18 mouse cellular contexts compared by ENCODE assay signal in genomic region chr2:173060450-173060849, GRCm38 (mm10). TPM values are rescaled to one million over a fixed set of nuclear protein-coding genes. Genes with fewer than 3 reads are reported as not detected.
A peak's percentile ranks its signal among the peaks of the same experiment; 100 is the strongest.
DNase-seq lines count a peak whose midpoint lies in the region; ATAC-seq lines count a peak whose summit lies in the region.
"Had no signal": no experiment of that assay in that cellular context is flagged by ENCODE, and none has a peak within 500 bp of the region (broad histone marks: within the 10 kb centered on the region; RNA-seq: fewer than 3 reads in every experiment).

No protein-coding gene starts in this region.

- 0 out of 2 replicates have a peak, but pooled peaks have one; percentile 5 for ATAC-seq in embryonic facial prominence, embryonic 11.5 days (replicated peaks; ENCODE audit: insufficient number of reproducible peaks, low FRiP score, low TSS enrichment, low read depth)
- ATAC-seq in heart, embryonic 13.5 days (ENCODE audit: extremely low read depth, insufficient number of reproducible peaks, low FRiP score, low TSS enrichment), result no peak
- ATAC-seq: intestine, embryonic 16.5 days had no signal

- WGBS in embryonic facial prominence, embryonic 11.5 days, result 85% methylated on average over 9 of the region's 9 CpGs
- WGBS in embryonic facial prominence, embryonic 10.5 days, result 85% methylated on average over 9 of the region's 9 CpGs
- WGBS in heart, embryonic 13.5 days, result 39% methylated on average over 9 of the region's 9 CpGs

- intact Hi-C loops in heart, postnatal 36 days (cut with DNase I), result no loop called here

- H3K36me3 ChIP-seq in embryonic facial prominence, embryonic 11.5 days (replicated peaks; ENCODE audit: control insufficient read depth, insufficient read depth, low read depth, low read length), result no peaks in the 10 kb centered on the region
- no peaks in the 10 kb centered on the region for H3K36me3 ChIP-seq in embryonic facial prominence, embryonic 10.5 days (replicated peaks)
- H3K36me3 ChIP-seq in heart, embryonic 13.5 days, result no peaks in the 10 kb centered on the region
- H3K36me3 ChIP-seq: forebrain, embryonic 12.5 days; neural tube, embryonic 13.5 days had no signal

- no peak for DNase-seq in embryonic facial prominence, embryonic 11.5 days (ENCODE audit: low spot score)
- DNase-seq in embryonic facial prominence, embryonic 10.5 days (ENCODE audit: low spot score), result no peak
- no peak for DNase-seq in heart, postnatal 36 days
- DNase-seq in spleen, postnatal 4 days (ENCODE audit: low spot score in 2 of 2), result peak; percentile 19 to 65
- no peak for DNase-seq in spleen, adult 12 weeks (ENCODE audit: low spot score)
- peak; percentile 55 for DNase-seq in induced T-regulatory cell, adult 2 months (ENCODE audit: low read depth)
- DNase-seq in ovary, adult 18-20 months (ENCODE audit: low spot score), result no peak
- DNase-seq: cerebellum, adult 9-11 months; lung, postnatal 14 days; right cerebral cortex, postnatal 14 days had no signal

- H3K4me1 ChIP-seq in embryonic facial prominence, embryonic 11.5 days (ENCODE audit: control insufficient read depth, insufficient read depth, low read length), result peaks cover 3% of the 10 kb centered on the region; the same call in 1 of the 2 replicates
- peaks cover 48% of the 10 kb centered on the region for H3K4me1 ChIP-seq in embryonic facial prominence, embryonic 10.5 days
- peaks cover 62% of the 10 kb centered on the region for H3K4me1 ChIP-seq in heart, embryonic 13.5 days
- H3K4me1 ChIP-seq: neural tube, embryonic 13.5 days had no signal

- no peak overlapping the region for H3K4me3 ChIP-seq in embryonic facial prominence, embryonic 11.5 days (ENCODE audit: low read depth, low read length)
- no peak overlapping the region for H3K4me3 ChIP-seq in embryonic facial prominence, embryonic 10.5 days
- H3K4me3 ChIP-seq in heart, embryonic 13.5 days, result no peak overlapping the region
- H3K4me3 ChIP-seq: forebrain, embryonic 12.5 days; neural tube, embryonic 13.5 days had no signal

- no peak overlapping the region for H3K27ac ChIP-seq in embryonic facial prominence, embryonic 11.5 days (replicated peaks; ENCODE audit: low read depth, low read length)
- H3K27ac ChIP-seq in embryonic facial prominence, embryonic 10.5 days (replicated peaks), result no peak overlapping the region; the same call in 1 of the 2 replicates
- H3K27ac ChIP-seq in heart, embryonic 13.5 days (replicated peaks), result peak overlapping the region; percentile 83
- H3K27ac ChIP-seq: forebrain, embryonic 12.5 days; hindbrain, embryonic 14.5 days; neural tube, embryonic 13.5 days had no signal

- no peaks in the 10 kb centered on the region for H3K27me3 ChIP-seq in embryonic facial prominence, embryonic 11.5 days (ENCODE audit: control insufficient read depth, insufficient read depth, low read length)
- H3K27me3 ChIP-seq in embryonic facial prominence, embryonic 10.5 days (replicated peaks; ENCODE audit: low read depth, poor library complexity, severe bottlenecking), result no peaks in the 10 kb centered on the region
- H3K27me3 ChIP-seq in heart, embryonic 13.5 days (replicated peaks), result no peaks in the 10 kb centered on the region
- H3K27me3 ChIP-seq: forebrain, embryonic 12.5 days; neural tube, embryonic 13.5 days had no signal

- H3K9ac ChIP-seq in embryonic facial prominence, embryonic 11.5 days (replicated peaks; ENCODE audit: low read length), result no peak overlapping the region
- H3K9ac ChIP-seq in heart, embryonic 13.5 days, result 0 out of 2 replicates have a peak overlapping the region, but pooled peaks have one; percentile 19
- H3K9ac ChIP-seq: forebrain, embryonic 12.5 days; hindbrain, embryonic 14.5 days; neural tube, embryonic 13.5 days had no signal

- no peaks in the 10 kb centered on the region for H3K9me3 ChIP-seq in embryonic facial prominence, embryonic 11.5 days (replicated peaks; ENCODE audit: control insufficient read depth, low read length)
- no peaks in the 10 kb centered on the region for H3K9me3 ChIP-seq in embryonic facial prominence, embryonic 10.5 days
- no peaks in the 10 kb centered on the region for H3K9me3 ChIP-seq in heart, embryonic 13.5 days
- H3K9me3 ChIP-seq: forebrain, embryonic 12.5 days; neural tube, embryonic 13.5 days had no signal

- no peak overlapping the region for H3K4me2 ChIP-seq in embryonic facial prominence, embryonic 11.5 days (ENCODE audit: low read depth, low read length)
- no peak overlapping the region for H3K4me2 ChIP-seq in heart, embryonic 13.5 days
- H3K4me2 ChIP-seq: forebrain, embryonic 12.5 days; hindbrain, embryonic 14.5 days; neural tube, embryonic 13.5 days had no signal

RNA-seq across cellular contexts. Expression of gene Rbm38, which starts 40.2 kb away (rescaled TPM):
- 46.6 and 56.5 TPM in 2 replicates for polyA plus RNA-seq in embryonic facial prominence, embryonic 11.5 days (2014; fragmentation: Nextera tagmentation; extraction: Ambion mirVana)
- polyA plus RNA-seq in embryonic facial prominence, embryonic 10.5 days (2016; fragmentation: Nextera tagmentation; extraction: Ambion mirVana), result 85.7 and 95.6 TPM in 2 replicates
- polyA plus RNA-seq in heart, embryonic 13.5 days (2015; fragmentation: Nextera tagmentation; extraction: Ambion mirVana), result 116 and 121 TPM in 2 replicates
- total RNA-seq in heart, postnatal 36 days (2021), result 100 to 1,000 TPM; 159 to 209 TPM

RNA-seq across cellular contexts. Expression of gene Ctcfl, which starts 58.9 kb away (rescaled TPM):
- polyA plus RNA-seq in embryonic facial prominence, embryonic 11.5 days (2014; fragmentation: Nextera tagmentation; extraction: Ambion mirVana), result not detected in 2 replicates
- polyA plus RNA-seq in embryonic facial prominence, embryonic 10.5 days (2016; fragmentation: Nextera tagmentation; extraction: Ambion mirVana), result 0.07 and 0.09 TPM in 2 replicates
- 0.70 and 0.84 TPM in 2 replicates for polyA plus RNA-seq in heart, embryonic 13.5 days (2015; fragmentation: Nextera tagmentation; extraction: Ambion mirVana)
- total RNA-seq in heart, postnatal 36 days (2021), result under 1 TPM in 1 of 2 experiments, not detected in 1; 0.14 TPM
- total RNA-seq: adrenal gland, adult 18-20 months; layer of hippocampus, postnatal 25 days; midbrain, postnatal 0 days had no signal
- polyA plus RNA-seq: midbrain, postnatal 0 days had no signal

Comparison
In these comparisons a context has a peak if more than half of its experiments do, and no peak if none do; other contexts are left out.
1. DNase-seq: peak in spleen, postnatal 4 days (2 of 2) and induced T-regulatory cell, adult 2 months (single experiment); none in embryonic facial prominence, embryonic 11.5 days (single experiment), embryonic facial prominence, embryonic 10.5 days (single experiment), heart, postnatal 36 days (0 of 2), spleen, adult 12 weeks (single experiment) and ovary, adult 18-20 months (single experiment).